Mouse (Mus musculus) embryo, embryonic 11.5 days (tissue): ENCODE measurements around the gene 9430097D07Rik.

Experiments
- DNase-seq: peaks from one replicate; pipeline ENCODE4 v3.0.0-alpha.2; 2012; ENCODE audit warnings: low read depth, low spot score

Gene 9430097D07Rik

DNA sequence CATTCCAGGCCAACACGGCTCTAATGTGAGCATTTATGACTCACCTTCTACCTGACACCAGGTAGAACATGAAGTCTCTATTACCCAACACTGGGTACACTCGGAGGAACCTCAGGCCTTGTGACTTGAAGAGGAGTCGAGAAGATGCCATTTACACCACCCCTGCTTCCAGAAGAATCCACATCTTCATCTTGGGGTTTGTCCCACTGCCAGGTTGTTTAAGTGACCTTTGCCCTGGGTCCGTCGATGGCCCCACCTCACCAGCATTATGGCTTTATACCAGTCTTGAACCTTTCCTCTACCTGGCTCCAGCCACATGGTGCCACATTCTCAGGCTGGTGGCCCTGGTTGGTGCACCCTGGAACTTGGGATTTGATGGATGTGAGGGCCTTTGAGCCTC lies 21.8 kb upstream of the 9430097D07Rik start:
- DNase-seq, result no peak

DNA sequence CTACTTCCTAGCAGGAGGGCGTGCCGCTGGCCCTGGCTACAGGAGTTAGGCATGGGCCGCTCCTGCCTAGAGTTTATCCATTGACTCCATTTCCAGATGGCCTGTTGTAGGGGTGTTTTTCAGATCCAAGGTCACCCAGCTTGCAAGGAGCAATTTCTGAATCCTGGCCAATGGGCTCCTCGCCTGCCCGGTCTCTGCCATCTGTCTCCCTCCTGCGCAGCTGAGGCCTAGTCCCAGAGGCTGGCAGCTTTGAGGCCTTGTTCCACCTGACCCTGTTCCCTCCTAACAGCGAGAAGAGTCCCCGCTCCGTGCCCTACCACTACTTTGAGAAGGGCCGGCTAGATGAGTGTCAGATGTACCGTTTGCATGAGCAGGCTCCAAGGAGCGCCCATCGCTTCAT lies 21.2 kb upstream of the 9430097D07Rik start:
- DNase-seq, result no peak

DNA sequence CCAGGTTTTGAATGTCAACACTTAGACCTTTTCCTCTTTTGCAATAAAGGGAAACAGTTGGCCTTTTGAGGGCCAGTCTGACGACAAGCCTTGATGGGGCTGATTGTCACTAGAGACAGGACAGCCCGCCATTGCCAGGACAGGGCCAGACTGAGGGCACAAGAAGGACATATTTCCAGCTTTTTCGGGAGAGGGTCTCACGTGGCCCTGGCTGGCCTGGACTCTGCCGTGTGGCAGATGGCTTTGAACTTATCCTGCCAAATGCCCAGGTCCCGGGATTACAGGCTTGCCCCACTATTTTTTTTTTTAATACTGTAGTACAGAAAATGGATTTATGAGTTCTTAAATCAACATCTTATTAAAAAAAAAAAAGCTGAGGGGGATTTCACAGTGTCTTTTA lies 15.8 kb upstream of the 9430097D07Rik start:
- no peak for DNase-seq

DNA sequence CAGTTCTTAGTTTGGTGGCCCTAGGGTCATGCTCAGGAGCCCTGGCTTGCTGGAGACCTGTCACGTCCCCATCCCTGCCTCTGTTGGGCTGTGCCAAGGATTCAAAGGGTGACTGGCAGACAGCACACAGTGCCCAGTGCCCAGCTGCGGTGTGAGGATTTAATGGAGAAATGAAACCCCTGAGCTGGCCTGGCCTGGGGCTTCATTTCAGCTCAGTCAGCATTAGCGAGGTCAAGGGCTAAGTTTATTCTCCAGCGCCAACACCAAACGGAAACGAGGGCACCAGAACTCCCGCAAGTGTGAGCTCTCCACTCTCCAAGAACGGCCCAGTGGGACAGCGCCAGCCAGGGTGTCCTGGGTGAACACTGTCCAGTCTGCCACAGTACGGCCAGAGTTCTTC lies 14.7 kb upstream of the 9430097D07Rik start:
- DNase-seq, result no peak

DNA sequence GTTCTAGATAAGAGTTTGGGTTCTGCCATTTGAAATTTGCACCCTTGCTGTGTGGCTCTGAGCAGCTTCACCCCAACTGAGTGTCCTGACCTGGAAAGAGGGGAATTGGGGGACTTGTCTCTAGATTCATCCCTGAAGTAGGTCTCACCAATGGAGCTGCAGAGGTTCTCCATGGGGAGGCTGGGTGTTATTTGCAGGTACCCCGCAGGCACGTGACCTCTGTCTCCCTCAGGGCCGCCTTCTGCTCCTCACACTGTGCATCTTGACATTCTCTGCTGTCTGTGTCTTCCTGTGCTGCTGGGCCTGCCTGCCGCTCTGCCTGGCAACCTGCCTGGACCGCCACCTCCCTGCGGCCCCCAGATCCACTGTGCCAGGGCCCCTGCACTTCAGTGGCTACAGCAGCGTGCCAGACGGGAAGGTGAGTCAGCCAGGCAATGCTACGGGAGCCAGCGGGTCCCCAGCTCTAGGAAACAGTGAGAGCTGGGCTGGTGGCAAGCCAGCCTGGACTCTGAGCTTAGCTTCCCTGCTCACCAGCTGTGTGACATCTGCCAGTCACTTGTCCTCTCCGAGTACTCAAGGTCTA lies 13.8 kb upstream of the 9430097D07Rik start:
- DNase-seq, result no peak

DNA sequence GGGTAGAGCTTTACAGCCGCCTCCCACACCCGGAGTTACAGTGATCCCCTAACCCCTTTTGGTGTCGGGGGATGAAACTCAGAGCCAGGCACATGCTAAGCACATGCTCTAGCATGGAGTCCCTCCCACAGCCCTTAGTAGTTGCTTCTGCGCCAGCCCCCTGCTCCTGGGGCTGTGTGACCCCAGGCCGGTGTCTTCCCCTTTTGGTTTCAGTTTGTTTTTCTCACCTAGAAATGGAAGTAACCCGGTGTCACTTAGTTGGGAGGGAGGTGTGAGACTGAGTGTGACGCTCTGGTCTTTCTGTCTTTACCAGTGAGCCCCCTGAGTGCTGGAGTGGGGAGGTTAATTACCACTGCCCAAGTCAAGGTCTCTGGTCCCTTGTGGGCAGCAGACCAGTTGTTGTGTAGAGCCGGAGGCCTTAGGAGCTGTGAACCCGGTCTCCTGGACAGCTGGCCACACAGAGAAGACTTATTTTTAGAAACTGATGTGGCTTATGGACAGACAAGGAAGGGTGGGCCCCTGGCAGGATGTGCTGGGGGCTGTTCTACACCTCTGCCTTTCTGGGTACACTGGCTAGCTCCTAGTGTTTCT lies 12.3 kb upstream of the 9430097D07Rik start:
- no peak for DNase-seq

DNA sequence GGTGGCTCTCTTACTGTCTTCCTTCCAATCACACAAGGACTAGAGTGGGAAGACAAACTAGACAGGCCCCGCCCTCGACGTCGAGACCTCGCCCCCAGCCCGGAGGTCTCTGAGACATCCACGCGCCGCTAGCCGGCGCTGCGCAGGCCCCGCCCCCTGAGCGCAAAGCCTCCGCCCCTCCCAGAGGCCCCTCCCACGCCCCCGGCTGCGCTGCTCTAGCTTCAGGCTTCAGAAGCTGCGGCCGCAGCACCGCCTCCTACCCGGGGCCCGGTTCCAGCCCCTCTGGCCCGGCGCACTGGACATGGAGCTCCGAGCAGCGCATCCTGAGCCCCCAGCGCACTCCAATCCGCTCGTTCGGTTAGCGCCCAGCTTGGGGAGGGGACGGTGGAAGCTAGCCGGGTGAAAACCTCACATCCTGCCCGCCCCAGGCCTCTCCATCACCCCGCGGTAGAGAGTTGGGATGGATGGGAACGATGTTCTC lies 11.4 kb upstream of the 9430097D07Rik start, which contains the start of gene St6galnac4:
TSS of gene St6galnac4 (plus strand) at position 225 of the 481 bp plus-strand sequence.
- peak; percentile 93 for DNase-seq

DNA sequence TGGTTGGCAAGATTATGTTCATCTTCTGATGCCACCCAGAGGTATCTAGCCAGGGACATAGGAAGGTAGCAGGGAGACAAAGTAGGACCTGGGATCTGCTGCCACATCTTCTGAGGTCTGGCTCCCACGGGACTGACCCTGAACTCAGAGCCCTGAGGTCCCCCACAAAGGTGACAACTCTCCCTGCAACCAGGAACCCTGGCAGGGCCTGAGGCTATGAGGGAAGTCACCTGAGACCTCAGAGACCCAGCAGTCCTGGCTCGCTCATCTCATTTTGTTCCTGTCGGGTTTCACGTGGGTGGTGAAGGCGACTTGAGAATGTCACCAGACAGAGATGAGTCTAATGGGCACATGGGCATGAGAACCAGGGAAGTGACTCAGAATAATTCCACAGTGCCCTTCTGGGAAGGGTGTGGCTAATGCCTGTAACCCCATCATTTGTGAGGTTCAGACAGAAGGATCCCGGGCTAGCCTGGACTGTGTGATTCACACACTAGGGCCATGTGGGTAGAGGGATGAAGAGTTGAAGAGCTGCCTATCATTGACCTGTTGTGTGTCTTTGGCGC lies 9.7 kb upstream of the 9430097D07Rik start:
- DNase-seq, result no peak

DNA sequence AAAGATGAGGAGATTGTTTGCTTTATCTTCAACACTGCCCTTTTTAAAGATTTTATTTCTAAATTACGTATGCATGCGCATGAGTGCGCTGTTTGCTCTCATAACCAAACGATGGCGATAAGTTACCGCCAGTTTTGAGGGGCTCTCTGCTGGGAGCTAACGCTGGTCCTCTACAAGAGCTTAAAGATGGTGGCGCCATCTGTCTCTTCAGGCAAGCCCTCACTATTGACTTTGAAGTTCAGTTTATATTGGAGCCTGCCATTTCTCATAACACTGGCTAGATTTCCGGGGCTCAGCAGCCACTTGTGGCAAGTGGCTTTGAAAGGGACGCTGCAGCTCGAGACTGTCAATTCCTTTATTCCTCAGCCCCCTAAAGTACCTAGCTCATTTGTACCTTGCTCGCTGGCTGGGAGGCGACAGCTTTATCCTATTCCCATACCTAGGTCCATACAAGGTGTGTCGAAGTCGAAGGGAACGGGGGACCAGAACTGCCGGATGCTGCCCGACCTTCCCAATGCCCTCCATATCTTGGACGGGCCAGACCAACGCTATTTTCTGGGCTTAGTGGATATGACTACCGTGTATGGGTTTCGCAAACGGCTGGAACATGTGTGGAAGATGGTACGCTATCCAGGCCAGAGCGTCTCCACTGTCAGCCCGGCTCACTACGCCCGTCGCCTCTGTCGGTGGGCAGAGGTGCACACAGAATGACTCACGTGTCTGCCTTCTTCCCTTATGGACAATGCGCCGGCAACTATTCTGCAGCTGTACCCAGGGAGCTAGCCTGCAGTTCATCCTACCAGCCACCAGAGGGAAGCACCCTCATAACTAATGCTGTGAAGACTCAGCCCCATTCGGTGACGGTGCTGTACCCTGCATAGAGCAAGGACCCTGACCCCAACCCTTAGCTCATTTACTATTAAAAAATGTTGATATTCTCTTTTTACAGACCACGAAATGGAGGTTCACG lies 7.6 kb upstream of the 9430097D07Rik start:
- peak; percentile 76 for DNase-seq

DNA sequence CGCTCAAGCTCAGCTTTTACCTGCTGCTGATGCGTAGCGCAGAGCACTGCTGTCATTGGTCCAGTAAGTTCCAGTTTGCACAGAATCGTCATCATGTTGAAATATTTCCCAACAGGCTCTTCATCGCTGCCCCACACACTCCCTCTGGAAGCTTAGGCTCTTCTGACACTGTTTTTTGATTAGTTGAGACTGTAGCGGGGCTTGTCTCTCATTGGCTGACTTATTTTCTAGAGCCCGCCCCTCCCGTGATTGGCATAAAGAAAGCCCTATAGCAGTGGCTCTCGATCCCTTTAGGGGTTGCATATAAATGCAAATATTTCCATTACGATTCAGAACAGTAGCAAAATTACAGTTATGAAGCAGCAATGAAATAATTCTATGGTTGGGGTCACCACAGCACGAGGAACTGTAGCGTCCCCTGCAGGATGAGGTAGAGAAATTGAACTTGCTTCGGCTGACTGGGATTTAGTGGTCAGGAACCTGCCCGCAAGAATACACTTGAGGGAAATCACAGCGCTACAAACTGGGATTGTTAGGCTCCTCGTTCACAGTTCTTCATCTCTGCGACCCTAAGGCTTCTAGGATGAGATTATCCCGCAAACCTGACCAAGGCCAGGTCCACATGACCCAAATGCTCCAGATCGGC lies 6.1 kb upstream of the 9430097D07Rik start:
- no peak for DNase-seq

DNA sequence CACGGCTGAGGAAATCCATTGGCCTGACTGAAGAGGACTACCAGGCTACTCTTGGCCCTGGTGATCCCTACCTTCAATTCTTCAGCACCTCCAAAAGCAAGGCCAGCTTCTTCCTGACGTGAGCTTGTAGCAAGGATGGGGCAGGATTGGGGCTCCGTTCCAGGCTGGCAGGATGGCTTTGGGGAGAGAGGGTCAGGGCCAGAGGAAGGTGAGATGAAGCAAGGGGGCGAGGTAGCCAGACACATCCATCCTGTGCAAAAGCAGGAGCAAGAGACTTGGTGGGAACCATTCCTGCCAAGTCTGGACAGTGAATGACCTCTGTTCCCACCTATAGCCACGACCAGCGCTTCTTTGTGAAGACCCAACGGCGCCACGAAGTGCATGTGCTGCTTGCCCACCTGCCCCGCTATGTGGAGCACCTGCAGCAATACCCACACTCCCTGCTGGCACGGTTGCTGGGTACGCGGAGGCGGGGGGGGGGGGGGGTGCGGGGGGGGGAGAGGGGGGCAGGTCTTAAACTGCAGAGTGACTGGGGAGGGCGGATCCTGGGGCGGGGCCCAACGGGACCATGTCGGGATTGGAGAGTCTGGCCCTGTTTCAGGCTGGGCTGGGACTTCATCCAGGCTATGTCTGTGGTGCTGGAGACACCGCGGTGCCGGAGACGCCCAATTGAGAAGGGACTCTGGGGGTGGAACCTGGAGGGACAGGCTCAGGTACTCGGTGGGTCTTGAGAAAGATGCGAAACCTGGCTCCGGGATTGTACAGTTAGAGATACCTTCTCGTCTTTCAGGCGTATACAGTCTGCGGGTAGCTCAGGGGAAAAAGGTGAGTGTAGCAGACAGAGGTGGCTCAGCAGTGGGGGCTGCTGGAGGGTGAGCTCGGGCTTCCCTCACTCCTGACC lies 2.9 kb upstream of the 9430097D07Rik start:
- no peak for DNase-seq

DNA sequence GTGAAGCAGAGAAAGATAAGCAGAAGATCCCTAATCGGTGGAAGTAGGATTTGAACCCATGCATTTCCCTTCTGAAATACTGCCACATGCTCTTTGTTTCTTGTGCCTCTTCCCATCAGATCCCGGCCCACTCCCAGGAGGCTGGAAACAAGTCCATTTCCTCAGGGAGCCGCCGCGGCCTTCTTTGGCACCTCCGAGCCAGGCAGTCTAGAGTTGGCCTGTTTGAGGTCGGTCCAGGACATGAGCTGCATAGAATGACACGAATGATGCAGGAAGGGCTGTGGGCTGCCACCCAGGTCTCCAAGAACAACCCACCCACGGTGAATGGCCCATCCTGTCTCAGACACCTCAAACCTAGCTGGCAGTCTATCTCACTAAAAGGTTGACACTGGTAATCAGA lies 1.0 kb upstream of the 9430097D07Rik start:
- DNase-seq, result no peak

DNA sequence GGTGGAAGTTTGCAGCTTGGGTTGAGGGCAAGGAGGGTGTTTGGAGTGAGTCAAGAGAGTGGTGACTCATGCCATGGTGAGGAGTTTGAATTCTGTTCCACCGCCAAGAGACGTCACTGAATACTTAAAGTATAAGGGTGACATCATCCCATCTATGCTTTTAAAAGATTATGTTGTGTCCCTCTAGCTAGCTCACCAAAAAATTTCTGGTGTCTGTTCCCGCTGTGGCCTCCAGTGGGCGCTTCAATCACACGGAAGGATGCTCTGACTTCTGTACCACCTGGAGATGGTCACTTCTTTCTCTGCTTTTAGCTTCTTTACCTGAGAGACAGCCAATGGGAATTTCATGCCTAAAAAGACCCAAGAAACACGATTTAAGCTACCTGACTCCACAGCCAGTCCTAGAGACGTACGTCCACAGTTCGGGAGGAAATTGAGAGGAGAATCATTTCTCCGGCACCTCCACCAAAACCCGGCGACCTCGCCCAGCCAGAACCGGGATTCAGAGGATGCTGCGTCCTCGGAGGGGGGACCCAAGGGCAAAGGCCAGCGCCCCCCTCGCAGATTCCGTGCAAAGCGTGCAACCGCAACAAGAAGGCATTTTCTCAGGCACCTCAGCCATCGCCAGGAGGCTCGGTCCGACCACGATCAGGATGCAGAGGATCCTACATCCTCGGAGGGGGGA lies 441 bp downstream of the 9430097D07Rik start:
- no peak for DNase-seq

DNA sequence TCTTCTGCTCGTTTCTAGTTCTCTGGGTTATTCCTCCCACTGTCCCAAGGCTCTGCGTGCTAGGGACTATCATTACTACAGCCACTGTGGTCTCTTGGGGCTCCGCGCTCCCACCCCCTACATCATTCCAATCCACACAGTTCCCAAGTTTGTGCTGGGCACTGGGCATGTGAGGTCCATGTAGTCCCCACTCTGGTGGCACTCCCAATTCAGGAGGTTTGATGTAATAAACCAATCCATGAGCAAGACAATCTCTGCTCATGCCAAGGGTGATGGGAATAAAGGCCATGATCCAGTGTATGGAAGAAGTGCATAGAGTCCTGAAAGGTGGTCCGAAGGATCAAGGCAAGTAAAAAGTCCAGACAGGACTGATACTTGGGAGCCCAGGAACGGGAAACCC lies 987 bp downstream of the 9430097D07Rik start, which contains the start of gene Pip5kl1:
TSS of gene Pip5kl1 (plus strand) at position 301 of the 400 bp plus-strand sequence.
- no peak for DNase-seq

DNA sequence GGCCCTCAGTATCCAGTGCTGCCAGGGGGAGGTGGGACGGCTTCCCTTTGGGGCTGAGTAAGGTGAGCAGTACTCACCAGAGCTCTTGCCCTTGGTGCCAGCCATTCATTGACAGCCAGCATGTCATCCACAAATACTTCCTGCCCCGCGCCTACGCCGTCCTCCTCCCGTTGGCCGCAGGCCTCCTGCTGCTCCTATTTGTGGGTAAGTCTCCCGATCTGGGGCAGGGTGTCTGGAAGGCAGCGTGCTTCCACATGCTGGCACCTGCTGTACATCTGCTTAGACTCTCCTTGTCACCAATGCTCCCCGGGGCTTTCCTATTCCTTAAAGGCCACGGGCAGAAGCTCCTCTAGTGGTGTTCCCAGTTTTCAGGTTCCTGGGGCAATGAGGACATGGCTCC lies 3.3 kb downstream of the 9430097D07Rik start:
- no peak for DNase-seq

DNA sequence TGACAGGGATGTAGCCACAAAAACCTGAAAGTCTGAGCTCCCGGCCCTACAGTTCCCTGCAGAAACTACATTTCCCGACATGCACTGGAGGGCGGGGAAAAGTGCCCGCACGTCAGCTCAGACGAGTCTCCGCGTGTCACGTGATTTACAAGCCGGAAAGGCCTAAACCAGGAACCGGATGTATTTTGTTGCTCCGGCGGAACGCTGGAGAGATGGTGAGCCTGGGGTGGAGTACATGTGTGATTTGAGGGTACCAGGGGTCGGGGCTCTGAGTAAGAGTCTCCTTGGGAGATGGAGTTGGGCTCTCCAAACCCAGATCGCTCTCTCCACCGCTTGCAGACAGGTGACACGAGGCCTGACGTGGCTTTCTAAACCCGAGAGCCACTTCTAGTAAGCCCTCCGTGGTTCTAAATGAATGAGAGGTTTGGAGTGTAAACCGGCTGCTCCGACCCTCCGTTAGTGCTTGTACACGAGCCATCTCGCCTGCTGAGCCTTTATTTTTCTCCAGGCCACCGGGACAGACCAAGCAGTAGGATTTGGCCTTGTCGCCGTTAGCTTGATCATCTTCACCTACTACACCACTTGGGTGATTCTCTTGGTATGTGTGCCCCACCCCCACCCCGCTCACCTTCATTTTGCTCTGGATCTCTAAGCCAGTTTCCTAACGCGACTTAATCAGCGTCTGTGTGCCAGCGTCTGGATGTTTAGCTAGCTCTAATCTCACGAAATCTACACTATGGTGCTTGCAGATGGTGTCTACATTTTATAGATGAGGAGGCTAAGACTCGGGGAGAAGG lies 4.6 kb downstream of the 9430097D07Rik start, which contains the start of gene Dpm2:
TSS of gene Dpm2 (plus strand) at position 161 of the 797 bp plus-strand sequence.
- peak; percentile 85 for DNase-seq

DNA sequence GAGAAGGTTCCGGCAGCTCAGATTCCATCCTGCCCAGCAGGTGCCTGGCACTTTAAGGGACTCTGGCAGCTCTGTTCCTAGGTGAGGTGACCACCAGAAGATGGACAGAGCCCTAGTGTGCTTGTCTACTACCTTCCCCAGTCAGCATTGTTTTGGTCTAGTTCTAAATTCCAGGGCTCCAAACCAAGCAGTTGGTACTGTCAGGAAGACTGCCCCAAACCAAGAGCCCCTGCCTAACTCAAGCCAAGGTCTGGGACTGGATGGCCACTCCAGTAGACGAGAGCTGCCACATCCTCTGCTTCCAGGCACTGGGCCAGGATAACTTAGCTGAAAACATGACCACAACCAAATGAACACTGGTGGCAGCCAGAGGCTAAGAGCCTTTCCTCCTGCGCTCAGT lies 6.5 kb downstream of the 9430097D07Rik start:
- no peak for DNase-seq

DNA sequence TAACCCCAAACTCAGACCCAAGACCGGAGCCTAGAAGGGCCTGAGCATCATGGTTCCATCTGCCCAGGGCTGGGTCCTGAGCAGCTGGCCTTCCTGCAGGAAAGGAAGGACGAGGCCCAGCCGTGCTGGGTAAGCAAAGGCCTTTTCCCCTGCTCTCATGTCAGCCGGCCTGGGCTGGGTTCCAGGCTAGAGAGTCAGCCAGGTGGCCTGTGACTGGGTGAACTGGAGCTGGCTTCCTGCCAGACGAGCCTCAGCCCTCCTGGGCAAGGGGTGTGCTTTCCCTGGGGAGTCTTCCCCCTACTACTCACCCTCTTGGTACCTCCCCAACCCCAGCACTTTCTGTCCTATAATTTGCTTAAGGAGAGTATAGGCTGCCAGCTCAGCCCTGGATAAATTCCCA lies 7.3 kb downstream of the 9430097D07Rik start:
- no peak for DNase-seq

DNA sequence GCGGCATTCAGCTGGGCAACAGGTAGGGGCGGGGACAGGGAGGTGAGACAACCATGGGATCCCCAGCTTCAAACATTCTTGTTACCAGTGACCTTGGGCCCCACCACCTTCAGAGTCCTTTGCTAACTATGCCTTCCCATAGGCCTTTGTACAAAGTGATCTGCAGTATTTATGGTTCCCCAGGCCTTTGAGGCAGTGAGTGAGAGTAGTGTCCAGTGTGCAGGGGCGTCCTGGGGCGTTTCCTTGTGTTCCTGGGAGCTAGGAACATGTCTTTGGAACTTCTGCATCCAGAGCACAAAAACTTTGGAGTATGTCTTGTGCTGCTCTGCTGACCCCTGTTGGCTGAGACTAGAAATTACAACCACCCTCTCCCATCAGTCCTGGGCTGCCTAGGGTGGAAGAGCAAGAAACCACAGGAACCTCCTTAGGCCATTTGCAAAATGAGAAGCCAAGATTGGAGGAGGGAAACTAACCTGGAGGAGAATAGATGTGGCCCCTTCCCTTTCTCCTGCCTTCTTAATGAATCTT lies 8.9 kb downstream of the 9430097D07Rik start:
- peak; percentile 56 for DNase-seq
